Mouse (Mus musculus) spleen, adult 2 months (tissue): ENCODE data around the gene Tnrc6a.

Experiments used
- CTCF ChIP-seq: fragments of 200-500 bp; IDR thresholded peaks from 2 replicates; pipeline ENCODE4 v1.5.1; 2011; ENCODE audit warnings: mild to moderate bottlenecking, inconsistent platforms; ENCODE audit not compliant: insufficient read depth, insufficient read length, insufficient replicate concordance; ENCODE audit errors: extremely low read depth
- POLR2A ChIP-seq: fragments of 200-500 bp; IDR thresholded peaks from 2 replicates; pipeline ENCODE4 v1.6.1; 2011; ENCODE audit warnings: low read depth, low read length, inconsistent platforms

GRCm38 (mm10) chr7:123129061-123129460, 5.4 kb downstream of the Tnrc6a start:
- TF ChIP-seq CTCF, result no peak
- no peak for TF ChIP-seq POLR2A
